Mouse (Mus musculus): ENCODE data around the gene Olfr1434.
"Not testable (repeated sequence)": the region's sequence is repeated elsewhere in the genome, so short reads cannot be mapped to it uniquely, and the experiment has no call there.

The Olfr1434 gene

GRCm38 (mm10) chr19:12279554-12279953 is at the start of gene Olfr1434:
Gene Olfr1434 (plus strand): TSS chr19:12279854.
- DNase-seq (ENCODE audit: low read depth, low spot score), result no peak

GRCm38 (mm10) chr19:12232496-12232895 is 47.2 kb upstream of the Olfr1434 start, which contains the start of gene Olfr1432:
Gene Olfr1432 (minus strand): TSS chr19:12232596.
- not testable (repeated sequence) for DNase-seq (ENCODE audit: low read depth, low spot score)

GRCm38 (mm10) chr19:12241559-12241958 is 38.1 kb upstream of the Olfr1434 start, which contains the start of gene Olfr262:
Gene Olfr262 (minus strand): TSS chr19:12241659.
- no peak for DNase-seq (ENCODE audit: low read depth, low spot score)

- no peak for DNase-seq (ENCODE audit: low read depth, low spot score)
These were observed 18.9 kb upstream of the Olfr1434 start, which contains the start of gene Olfr235 for GRCm38 (mm10) chr19:12260732-12261131. Gene Olfr235 (plus strand): TSS chr19:12261032.

- DNase-seq (ENCODE audit: low read depth, low spot score), result no peak
These were observed 13.3 kb downstream of the Olfr1434 start for GRCm38 (mm10) chr19:12292979-12293378.

- not testable (repeated sequence) for DNase-seq (ENCODE audit: low read depth, low spot score)
These were observed 19.4 kb downstream of the Olfr1434 start, which contains the start of gene Olfr1436 for GRCm38 (mm10) chr19:12299030-12299429. Gene Olfr1436 (minus strand): TSS chr19:12299130.

- no peak for DNase-seq (ENCODE audit: low read depth, low spot score)
These were observed 45.3 kb downstream of the Olfr1434 start, which contains the start of gene Olfr1437 for GRCm38 (mm10) chr19:12325001-12325400. Gene Olfr1437 (minus strand): TSS chr19:12325101.

Data from skeletal muscle tissue, adult 2 months (tissue).